Mouse (Mus musculus): Measurements from ENCODE around the gene Ccdc73.
"Not testable (repeated sequence)": the region's sequence is repeated elsewhere in the genome, so short reads cannot be mapped to it uniquely, and the experiment has no call there.

Gene Ccdc73

DNA sequence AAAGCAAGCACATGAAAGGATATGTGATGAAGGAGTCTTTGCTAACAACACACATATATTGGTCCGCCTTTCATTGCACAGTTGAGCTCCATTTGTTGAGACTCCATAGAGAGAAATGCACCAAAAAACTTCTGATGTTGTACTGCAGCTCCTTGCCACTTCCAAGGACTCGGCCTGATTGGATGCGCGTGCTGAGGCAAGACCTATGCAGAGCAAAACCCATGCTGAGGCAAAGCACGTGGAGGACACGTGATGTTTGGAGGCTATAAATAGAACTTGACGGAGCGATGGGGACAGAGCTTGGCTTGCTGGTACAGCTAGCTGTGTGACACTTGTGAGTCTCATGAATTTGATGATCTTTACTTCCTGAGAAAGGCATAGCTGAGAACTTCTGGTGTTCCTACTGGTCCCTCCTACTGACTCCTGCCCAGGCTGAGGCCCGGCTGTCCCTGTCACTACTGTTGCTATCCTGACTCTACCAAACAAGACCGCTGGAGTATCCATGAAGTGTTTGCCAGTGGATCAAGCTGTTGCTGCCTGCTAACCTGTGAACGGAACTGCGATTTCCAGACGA lies at the start of gene Ccdc73:
Gene Ccdc73 (plus strand): TSS at position 524 of the 574 bp plus-strand sequence.
- DNase-seq (ENCODE audit: low spot score) = no peak

DNA sequence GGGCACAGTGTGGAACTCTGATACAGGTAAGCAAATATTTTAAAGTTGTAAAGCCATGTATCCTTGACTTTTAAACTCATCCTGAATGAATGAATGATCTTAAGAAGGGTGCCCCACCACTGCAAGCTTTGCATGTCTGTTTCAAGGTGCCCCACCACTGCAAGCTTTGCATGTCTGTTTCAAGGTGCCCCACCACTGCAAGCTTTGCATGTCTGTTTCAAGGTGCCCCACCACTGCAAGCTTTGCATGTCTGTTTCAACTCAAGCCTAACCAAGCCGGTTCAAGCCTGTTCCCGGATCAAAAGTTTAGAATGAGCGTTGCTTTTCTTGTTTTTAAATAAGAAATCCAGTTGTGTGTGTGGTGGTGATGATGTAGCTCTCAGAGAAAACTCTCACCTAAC lies 48.8 kb upstream of the Ccdc73 start:
- DNase-seq (ENCODE audit: low spot score) = not testable (repeated sequence)

- DNase-seq (ENCODE audit: low spot score) = no peak
These were observed 41.4 kb upstream of the Ccdc73 start for GRCm38 (mm10) chr2:104826191-104826590.

- no peak for DNase-seq (ENCODE audit: low spot score)
These were observed 35.1 kb upstream of the Ccdc73 start for GRCm38 (mm10) chr2:104832486-104832885.

DNA sequence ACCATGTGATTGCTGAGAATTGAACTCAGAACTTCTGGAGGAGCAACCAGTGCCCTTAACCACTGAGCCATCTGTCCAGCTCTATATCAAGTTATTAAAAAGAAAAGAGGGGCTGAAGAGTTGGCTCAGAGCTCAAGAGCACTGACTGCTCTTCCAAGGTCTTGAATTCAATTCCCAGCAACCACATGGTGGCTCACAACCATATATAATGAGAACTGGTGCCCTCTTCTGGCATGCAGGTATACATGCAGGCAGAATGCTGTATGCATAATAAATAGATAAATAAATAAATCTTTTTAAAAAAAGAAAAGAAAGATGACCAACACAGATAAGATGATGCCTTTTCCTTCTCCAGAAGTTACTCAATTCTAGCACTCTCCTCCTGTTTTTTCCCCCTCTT lies 26.6 kb upstream of the Ccdc73 start:
- no peak for DNase-seq (ENCODE audit: low spot score)

DNA sequence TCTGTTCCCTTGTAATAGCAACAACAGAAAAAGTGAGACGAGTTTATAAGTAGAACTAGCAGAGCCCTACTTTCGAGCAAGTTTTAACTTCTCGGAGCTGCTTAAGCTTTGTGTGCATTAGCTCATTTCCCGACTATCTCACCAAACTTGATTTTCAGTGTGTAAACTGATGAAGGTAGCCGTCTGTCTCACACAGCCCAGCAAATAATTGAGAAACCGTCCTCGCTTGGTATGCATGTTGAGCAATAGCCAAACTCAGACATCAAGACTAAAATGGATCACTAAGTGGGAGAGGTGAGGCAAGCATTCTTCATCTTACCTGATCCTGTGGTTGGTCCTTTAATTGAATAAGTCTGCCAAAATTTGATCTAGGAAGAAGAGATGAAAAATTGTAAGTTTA lies 25.9 kb upstream of the Ccdc73 start:
- DNase-seq (ENCODE audit: low spot score) = no peak

GRCm38 (mm10) chr2:104842559-104842958 lies 25.0 kb upstream of the Ccdc73 start:
- DNase-seq (ENCODE audit: low spot score) = no peak

DNA sequence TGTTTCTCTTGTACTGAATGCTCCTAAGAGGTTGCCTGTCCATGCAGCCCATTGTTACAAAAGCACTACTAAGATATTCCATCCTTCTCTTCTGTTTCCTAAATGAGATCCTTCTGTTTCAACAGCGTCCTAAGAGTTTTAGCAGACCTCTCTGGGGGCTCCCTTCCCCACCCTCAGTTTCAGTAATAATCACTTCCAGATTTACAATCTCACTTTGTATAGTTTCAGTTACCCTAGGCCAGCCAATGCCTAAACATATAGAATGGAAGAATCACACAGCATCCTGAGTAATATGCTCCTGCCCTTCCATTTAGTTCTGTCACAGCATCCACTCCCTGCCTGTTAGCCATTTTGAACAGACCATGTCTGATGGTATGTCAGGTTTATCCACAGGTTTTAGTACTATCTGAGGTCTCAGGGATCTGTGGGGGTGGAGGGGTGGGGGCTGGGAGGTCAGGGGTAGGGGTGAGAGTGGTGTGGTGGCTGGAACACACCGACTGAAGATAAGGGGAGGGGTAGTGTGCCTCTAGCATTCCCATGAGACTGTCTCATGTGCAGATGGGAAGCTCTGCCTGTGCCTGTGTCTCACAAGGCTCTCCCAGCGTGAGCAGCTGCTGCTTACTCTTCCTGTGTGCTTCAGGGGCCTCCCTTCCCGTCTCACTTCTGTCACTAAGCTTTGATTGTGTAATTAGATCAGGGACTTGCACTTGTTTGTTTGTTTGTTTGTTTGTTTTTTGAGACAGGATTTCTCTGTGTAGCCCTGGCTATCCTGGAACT lies 20.8 kb upstream of the Ccdc73 start:
- DNase-seq (ENCODE audit: low spot score) = no peak

- DNase-seq (ENCODE audit: low spot score) = no peak
These were observed 20.0 kb upstream of the Ccdc73 start for GRCm38 (mm10) chr2:104847645-104848044.

- peak; percentile 20 for DNase-seq (ENCODE audit: low spot score)
These were observed 19.1 kb upstream of the Ccdc73 start for GRCm38 (mm10) chr2:104848235-104849161.

DNA sequence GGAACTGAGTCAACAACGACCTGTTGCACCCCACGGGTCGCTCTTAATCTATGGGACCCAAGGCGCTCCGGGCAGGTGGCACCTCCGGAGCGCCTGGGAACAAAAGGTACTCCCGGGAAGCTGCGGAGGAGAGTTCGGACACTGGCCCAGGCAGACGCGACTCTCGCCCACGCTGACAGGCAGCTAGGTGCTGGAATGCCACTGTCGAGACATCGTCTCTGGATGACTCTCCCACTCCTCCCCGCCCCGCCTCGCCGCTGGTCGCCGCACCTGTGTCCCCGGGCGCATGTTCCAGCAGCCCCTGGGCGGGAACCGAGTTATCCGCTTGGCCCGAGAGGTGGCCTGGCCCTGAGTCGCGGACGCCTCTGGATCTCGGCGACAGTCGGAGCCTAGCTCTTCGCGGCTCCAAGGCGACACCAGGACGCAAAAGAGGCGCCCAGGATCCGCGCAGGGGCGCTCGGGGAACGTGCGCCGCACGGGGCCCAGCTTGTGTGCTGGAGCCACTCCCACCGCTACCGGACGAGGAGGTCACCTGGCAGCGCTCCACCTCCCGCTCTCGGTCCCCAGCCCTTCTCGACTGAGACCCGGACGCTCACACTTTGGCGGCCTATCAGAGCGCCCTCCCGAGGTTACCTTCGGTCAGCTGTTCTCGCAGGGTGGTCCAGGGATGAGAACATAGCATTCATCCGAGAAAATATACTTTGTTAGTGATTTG lies 18.2 kb upstream of the Ccdc73 start, which contains the start of gene Prrg4:
Gene Prrg4 (minus strand): TSS at position 601 of the 715 bp plus-strand sequence.
- DNase-seq (ENCODE audit: low spot score) = peak; percentile 73

DNA sequence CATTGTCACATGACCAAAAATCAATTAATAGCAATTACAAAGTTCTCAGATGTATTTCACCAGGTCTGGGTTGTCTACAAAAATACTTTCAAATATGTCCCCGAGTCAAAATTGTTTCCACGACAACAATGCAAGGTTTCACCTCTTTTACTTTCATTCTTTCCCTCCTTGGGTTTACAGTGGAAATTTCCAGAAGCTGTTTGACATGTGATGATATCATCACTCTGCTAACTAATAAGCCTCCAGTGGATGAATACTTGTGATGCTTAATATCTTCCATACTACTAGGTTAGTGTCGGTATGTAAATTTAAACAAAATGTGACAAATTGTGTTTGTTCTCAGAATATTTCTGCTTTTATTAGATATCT lies 17.6 kb upstream of the Ccdc73 start:
- DNase-seq (ENCODE audit: low spot score) = no peak

DNA sequence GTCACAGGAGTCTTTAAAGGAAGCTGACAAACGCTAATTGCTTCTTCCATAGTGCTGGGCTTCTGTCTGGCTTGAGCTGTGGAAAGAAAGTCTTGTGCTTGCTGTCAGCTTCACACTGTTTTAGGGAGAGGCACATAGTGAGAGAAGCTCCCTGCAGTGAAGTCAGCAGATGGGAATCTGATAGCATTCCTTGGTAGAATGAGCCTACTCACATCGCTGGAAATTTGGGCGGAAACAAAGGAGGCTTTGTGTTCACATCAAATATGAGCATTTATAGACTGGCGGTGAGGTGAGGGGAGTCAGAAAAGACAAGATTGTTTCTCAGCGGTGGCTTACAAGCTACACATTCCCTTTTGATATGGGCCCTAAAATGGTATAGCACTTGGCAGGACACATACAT lies 15.9 kb upstream of the Ccdc73 start:
- DNase-seq (ENCODE audit: low spot score) = peak; percentile 7

GRCm38 (mm10) chr2:104852546-104852945 lies 15.1 kb upstream of the Ccdc73 start:
- DNase-seq (ENCODE audit: low spot score) = no peak

- no peak for DNase-seq (ENCODE audit: low spot score)
These were observed 12.8 kb upstream of the Ccdc73 start for GRCm38 (mm10) chr2:104854836-104855235.

GRCm38 (mm10) chr2:104855732-104856131 lies 11.9 kb upstream of the Ccdc73 start:
- DNase-seq (ENCODE audit: low spot score) = no peak

GRCm38 (mm10) chr2:104856218-104856617 lies 11.4 kb upstream of the Ccdc73 start:
- DNase-seq (ENCODE audit: low spot score) = no peak

GRCm38 (mm10) chr2:104858083-104858482 lies 9.5 kb upstream of the Ccdc73 start:
- not testable (repeated sequence) for DNase-seq (ENCODE audit: low spot score)

- DNase-seq (ENCODE audit: low spot score) = no peak
These were observed 8.5 kb upstream of the Ccdc73 start for GRCm38 (mm10) chr2:104859060-104859459.

- no peak for DNase-seq (ENCODE audit: low spot score)
These were observed 7.2 kb upstream of the Ccdc73 start for GRCm38 (mm10) chr2:104860426-104860825.

DNA sequence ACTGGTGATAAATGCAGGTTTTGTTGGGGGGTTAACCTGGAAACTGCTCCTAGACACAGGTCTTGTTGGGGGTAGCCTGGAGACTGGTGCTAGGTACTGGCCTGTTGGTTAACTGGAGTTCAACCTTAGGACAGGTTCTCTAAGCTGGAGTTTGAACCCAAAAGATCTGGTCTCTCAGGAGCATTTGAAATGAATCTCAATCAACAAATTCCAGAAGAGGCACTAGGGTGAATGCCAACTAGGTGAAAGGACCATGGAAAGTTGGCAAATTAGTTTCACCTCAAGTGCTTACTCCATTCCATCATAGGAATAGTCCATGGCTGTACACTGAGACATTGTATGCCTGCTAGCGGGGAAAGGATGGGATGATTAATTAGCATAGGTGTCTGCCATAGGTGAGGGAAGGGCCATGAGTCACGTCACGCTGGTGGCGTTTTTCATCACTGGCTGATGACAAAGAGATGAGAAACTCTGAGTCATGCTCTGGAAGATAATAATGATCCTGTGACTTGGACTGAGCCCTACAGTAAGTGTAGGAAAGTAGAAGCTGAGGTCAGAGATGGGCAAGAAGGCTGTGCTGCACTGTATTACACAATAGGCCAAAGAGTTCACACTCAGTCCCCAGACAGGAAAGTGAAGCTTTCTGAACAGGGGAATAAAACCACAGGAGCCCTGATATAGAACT lies 3.3 kb upstream of the Ccdc73 start:
- no peak for DNase-seq (ENCODE audit: low spot score)

All from testis, postnatal 14 days (tissue).